Mouse (Mus musculus) brain, embryonic 14.5 days (tissue): ENCODE results near the gene Prlh. TPM values are rescaled to one million over a fixed set of nuclear protein-coding genes. Genes with fewer than 3 reads are reported as not detected.
A peak's percentile ranks its signal among the peaks of the same experiment; 100 is the strongest.

Source experiments
- DNase-seq: peaks from one replicate; pipeline ENCODE4 v3.0.0-alpha.2; 2011; ENCODE audit warnings: low read depth
- CTCF ChIP-seq: fragments of 200-500 bp; IDR thresholded peaks from 2 replicates; pipeline ENCODE4 v1.5.1; 2012; ENCODE audit warnings: inconsistent platforms, mild to moderate bottlenecking, moderate library complexity, borderline replicate concordance; ENCODE audit not compliant: insufficient read depth, insufficient read length; ENCODE audit errors: extremely low read depth
- POLR2A ChIP-seq: fragments of 200-500 bp; IDR thresholded peaks from 2 replicates; pipeline ENCODE4 v1.6.1; 2012; ENCODE audit warnings: mild to moderate bottlenecking, inconsistent platforms, borderline replicate concordance; ENCODE audit not compliant: poor library complexity, insufficient read depth, insufficient read length, severe bottlenecking; ENCODE audit errors: extremely low read depth
- polyA plus RNA-seq: library from polyadenylated mRNA; depleted of rRNA; stranded (reverse); fragments of >200 nt; gene quantifications from 2 replicates; pipeline ENCODE4 v1.2.3, GENCODE M21; 2012

Prlh gene
- polyA plus RNA-seq, 1 experiment: not detected

DNA sequence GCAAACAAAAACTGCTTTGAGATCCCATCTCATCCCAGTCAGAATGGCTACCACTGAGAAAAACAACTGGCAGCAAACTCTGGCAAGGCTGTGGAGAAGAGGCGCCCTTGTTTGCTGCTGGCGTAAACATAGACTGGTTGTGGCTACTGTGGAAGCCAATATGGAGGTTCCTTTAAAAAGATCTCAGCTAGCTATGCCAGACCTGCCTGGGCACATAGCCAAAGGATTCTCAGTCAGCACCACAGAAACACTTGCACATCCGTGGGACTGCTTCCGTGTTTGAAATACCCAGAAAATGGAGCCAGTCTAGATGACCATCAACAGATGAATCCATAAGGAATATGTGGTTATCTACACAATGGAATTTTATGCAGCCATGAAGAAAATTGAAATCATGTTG lies 26.9 kb upstream of the Prlh start:
- DNase-seq: peak; percentile 55

DNA sequence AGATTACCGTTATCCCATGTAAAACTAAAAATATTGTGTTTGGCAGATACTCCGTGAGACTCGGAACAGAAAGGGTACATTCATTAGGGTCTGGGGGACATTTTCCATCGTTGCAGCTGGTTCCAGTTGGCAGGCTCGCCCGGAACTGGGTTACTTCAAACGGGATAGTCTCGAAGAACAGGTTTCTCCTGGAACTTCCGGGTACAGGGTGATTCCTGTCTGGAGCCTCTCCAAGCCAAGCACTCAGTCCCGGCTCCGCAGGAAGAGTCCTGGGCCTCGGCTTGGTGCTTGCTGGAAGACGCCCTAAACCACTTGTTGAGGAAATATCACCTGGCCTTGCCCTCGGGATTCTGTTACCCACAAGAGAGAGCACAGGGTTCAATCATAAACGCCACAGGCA lies 25.6 kb upstream of the Prlh start:
- TF ChIP-seq CTCF: no peak
- no peak for TF ChIP-seq POLR2A
- no peak for DNase-seq

More for the DNA sequence above, 26.9 kb upstream of the Prlh start:
- TF ChIP-seq POLR2A: no peak
- no peak for TF ChIP-seq CTCF

DNA sequence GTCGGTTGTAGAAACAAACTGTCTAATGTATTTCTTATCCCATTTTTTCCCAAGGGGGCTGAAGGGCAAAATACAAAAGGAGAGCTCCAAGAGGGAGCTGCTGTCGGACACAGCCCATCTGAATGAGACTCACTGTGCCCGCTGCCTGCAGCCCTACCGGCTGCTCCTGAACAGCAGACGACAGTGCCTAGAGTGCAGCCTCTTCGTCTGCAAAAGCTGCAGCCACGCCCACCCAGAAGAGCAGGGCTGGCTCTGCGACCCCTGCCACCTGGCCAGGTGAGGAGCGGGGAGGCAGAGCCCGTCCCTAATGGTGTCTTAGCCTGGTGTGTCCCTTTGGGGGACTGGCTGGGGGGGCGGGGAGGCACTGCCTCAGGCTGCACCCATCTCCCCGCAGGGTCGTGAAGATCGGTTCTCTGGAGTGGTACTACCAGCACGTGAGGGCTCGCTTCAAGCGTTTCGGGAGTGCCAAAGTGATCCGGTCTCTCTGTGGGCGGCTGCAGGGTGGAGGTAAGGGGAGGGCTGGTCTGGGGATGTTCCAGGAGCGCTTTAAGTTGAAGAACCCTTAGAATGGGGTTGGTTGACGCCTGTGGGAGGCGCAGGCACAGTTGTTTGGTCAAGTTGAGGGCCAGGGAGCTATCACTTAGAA lies 24.9 kb upstream of the Prlh start:
- TF ChIP-seq CTCF: no peak
- no peak for DNase-seq

DNA sequence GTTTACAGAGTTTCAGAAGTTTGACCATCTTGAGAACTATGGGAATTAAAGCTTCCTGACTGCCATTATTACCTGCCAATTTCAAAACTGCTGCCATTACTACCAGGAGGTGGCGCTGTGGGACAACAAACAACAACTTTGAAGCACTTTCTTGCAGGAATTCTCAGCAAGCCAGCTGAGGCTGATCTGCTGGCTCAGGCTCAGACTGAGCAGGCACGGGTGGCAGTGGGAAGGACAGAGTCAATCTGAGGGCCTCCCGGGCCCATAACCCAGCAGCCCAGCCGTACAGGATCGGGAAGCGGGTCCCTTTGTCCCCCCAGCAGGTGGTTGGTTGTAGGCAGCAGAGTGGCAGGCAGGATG lies 24.4 kb upstream of the Prlh start:
- DNase-seq: peak; percentile 94
- TF ChIP-seq CTCF: peak; percentile 82; the same call in 1 of the 2 replicates
- no peak for TF ChIP-seq POLR2A

DNA sequence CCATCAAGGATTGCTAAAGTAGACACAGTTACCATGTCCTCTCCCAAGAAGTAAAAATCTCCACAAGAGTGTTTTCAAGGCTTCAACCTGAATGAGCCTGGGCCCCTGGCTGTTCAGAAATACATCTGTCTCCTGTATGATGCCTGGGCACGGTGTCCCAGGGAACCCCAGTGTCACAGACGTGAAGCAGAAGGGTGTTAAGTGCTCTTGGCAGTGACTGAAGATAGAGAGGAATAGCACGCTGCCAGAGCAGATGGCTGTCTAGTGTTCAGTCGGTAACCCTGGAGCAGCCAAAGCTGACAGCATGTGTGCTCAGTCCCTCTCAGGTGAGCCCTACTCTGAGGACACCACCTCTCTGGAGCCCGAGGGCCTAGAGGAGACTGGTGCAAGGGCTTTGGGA lies 19.9 kb upstream of the Prlh start:
- TF ChIP-seq CTCF (no peak), POLR2A (no peak)
- peak; percentile 70 for DNase-seq

DNA sequence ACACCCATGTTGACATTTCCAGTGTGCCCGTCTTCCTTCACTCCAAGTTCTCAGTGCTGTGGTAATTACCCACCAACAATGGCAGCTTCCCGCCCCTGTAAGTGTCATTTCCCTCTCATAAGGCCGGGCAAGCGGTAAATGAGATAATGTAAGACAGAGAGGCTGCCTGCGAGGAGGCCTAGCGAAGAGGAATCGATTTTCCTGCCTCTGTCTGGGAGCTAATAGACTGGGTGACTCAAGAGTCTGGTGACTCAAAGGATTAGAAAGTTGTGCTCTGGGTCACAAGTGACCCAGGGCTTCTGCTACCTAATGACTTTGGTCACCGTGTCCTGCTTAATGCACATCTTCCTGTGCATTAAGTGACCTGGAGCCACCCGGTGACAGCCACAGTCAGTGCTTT lies 15.9 kb upstream of the Prlh start:
- no peak for DNase-seq
- TF ChIP-seq POLR2A (no peak), CTCF (no peak)

DNA sequence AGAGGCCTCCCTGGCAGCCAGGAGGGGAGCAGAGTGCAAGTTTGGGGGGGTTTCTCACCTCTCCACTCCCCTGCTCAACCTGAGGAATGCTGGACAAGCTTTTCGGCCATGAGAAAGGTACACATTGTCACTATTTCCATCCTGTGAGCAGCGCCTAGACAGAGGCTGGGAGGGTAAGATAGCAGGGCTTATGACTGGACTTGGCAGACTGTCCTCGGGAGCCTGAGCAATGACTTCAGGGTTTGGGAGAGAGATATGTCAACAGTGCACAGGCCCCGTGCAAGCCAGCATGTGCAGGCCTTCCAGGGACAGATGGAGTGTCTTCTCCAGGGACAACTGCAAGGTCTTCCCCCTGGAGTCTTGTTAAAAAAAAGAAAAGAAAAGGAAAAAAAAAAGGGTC lies 12.9 kb upstream of the Prlh start:
- TF ChIP-seq POLR2A (no peak), CTCF (no peak)
- DNase-seq: no peak

DNA sequence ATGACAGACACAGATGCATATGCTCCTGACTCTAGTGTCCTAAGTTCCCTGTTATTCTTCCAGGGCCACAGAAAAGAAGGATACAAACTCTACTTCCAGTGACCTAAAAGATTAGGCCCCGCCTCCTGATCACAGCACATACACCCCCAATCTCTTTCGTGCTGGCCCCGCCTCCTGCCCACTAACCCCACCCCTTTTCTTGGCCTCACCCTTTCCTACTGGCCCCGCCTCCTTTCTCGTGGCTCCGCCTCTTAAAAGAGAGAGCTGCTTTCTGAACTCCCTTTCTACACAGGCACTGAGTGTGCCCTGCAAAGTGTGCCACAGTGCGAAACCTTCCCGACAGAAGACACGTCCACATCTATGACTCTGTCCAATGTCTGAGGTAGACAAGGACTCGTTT lies 7.7 kb upstream of the Prlh start:
- no peak for DNase-seq

DNA sequence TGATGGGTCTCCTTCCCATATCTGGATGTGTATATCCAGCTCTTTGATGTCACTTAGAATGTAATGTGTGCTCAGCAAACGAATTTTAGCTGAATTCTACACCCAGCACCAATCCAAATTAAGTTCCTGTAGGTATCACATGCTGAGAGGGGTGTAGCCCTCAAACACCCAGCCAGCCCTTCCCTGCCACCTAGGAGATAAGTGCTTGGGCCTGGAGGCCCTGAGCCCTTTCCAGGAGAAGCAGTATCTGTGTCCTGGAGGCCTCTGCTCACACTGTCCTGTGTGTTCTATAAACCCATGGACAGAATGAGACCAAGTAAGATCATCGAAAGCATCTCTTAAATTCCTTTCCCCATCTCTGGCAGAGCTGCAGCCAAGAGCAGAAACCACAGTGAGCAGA lies 5.7 kb upstream of the Prlh start:
- TF ChIP-seq POLR2A: no peak
- TF ChIP-seq CTCF: no peak

More for the DNA sequence above, 7.7 kb upstream of the Prlh start:
- TF ChIP-seq CTCF (no peak), POLR2A (no peak)

DNA sequence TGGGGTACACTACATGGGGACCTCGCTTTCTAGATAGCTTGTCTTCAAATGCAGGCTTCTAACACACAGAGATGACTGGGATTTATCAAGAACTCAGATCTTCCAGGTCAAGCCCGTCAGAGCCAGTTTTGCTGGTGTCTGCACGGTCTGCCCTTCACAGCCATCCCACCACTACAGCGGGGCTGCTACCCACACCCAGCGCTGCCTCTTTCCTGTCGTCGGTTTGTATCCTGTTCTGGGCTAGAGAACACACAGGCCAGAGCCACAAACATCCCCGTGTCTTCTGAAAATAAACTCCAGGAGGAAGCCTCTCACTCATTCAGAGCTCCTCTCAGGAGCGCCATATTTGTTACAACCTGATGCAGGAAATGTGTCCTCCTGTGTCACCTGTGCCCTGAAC lies 3.6 kb upstream of the Prlh start:
- no peak for TF ChIP-seq CTCF
- TF ChIP-seq POLR2A: no peak
- no peak for DNase-seq

More for the DNA sequence above, 5.7 kb upstream of the Prlh start:
- DNase-seq: no peak

DNA sequence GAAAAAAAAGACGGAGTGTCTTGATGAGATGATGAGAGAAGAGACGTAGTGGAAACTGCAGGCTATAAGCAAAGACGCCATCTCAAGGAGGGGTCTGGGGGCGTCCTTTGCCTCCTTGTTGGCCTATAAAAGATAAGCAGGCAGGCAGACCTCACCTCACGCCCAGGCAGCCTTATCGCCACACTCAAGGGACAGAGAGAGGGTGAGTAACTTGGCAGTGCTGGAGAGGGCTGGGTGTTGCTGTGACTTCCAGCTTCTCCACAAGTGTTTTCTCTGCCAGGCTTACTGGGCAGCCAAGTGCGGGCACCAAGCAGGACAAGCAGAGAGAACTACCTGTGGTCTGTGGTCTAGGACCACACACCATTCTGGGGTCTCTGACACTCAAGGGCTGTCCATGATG lies 1.2 kb upstream of the Prlh start:
- DNase-seq: no peak
- no peak for TF ChIP-seq CTCF
- no peak for TF ChIP-seq POLR2A

DNA sequence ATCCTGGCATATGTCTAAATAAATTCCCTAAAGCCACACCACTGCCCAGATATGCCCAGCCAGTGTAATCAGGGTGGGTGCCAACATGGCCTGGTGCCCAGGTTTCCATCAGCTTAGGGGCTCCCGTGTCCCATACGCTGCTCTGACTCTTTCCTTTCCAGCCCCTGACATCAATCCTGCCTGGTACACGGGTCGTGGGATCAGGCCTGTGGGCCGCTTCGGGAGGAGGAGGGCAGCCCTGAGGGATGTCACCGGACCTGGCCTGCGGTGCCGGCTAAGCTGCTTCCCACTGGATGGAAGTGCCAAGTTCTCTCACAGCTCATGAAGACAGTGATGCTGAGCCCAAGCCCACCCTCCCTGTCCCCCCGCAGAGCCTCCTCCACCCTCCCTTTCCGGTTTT lies 780 bp downstream of the Prlh start:
- DNase-seq: peak; percentile 40
- no peak for TF ChIP-seq CTCF
- TF ChIP-seq POLR2A: no peak
